Mouse (Mus musculus) limb, embryonic 12.5 days (tissue): Measurements from ENCODE around the gene Adamtsl4. TPM values are rescaled to one million over a fixed set of nuclear protein-coding genes. Genes with fewer than 3 reads are reported as not detected.

Experiments
- ATAC-seq: fragments of 200-750 bp; cut with Nextera tagmentation; 2 replicates; pipeline ENCODE4 v1.8.0; 2017; ENCODE audit warnings: low read depth, moderate TSS enrichment; ENCODE audit not compliant: insufficient number of reproducible peaks, insufficient read depth, low FRiP score, low TSS enrichment
- H3K27ac ChIP-seq: fragments of 300-500 bp; sonication (generic); 2 replicates; pipeline ENCODE4 v1.5.1; 2016; ENCODE audit warnings: mild to moderate bottlenecking, moderate library complexity
- H3K27me3 ChIP-seq: fragments of 300-500 bp; sonication (generic); 2 replicates; pipeline ENCODE4 v1.6.1; 2016; ENCODE audit warnings: mild to moderate bottlenecking, moderate library complexity
- H3K36me3 ChIP-seq: fragments of 300-500 bp; sonication (generic); 2 replicates; pipeline ENCODE4 v1.6.1; 2016; ENCODE audit warnings: mild to moderate bottlenecking, moderate library complexity
- H3K4me1 ChIP-seq: fragments of 300-500 bp; sonication (generic); replicated peaks from 2 replicates; pipeline ENCODE4 v1.6.1; 2016
- H3K4me2 ChIP-seq: fragments of 300-500 bp; sonication (generic); 2 replicates; pipeline ENCODE4 v1.6.1; 2016; ENCODE audit warnings: mild to moderate bottlenecking, moderate library complexity
- H3K4me3 ChIP-seq: fragments of 300-500 bp; sonication (generic); replicated peaks from 2 replicates; pipeline ENCODE4 v1.5.1; 2016; ENCODE audit warnings: mild to moderate bottlenecking
- H3K9ac ChIP-seq: fragments of 300-500 bp; sonication (generic); replicated peaks from 2 replicates; pipeline ENCODE4 v1.6.1; 2016; ENCODE audit warnings: mild to moderate bottlenecking, moderate library complexity
- H3K9me3 ChIP-seq: fragments of 300-500 bp; sonication (generic); 2 replicates; pipeline ENCODE4 v1.6.1; 2016; ENCODE audit warnings: mild to moderate bottlenecking, moderate library complexity
- WGBS: fragments of 180-500 bp; shearing (Covaris S2); methylation state at CpG from one replicate; pipeline ENCODE4 v1.1.7; 2016; 5-methylcytosine and 5-hydroxymethylcytosine counted together
- polyA plus RNA-seq: library from polyadenylated mRNA; unstranded; fragments of >200 nt; fragmentation: Nextera tagmentation; extraction: Ambion mirVana; gene quantifications from 2 replicates; pipeline ENCODE4 v1.2.1, GENCODE M21; 2016

Gene Adamtsl4
- polyA plus RNA-seq, 1 experiment from 2014 or later, result 0.71 TPM

DNA sequence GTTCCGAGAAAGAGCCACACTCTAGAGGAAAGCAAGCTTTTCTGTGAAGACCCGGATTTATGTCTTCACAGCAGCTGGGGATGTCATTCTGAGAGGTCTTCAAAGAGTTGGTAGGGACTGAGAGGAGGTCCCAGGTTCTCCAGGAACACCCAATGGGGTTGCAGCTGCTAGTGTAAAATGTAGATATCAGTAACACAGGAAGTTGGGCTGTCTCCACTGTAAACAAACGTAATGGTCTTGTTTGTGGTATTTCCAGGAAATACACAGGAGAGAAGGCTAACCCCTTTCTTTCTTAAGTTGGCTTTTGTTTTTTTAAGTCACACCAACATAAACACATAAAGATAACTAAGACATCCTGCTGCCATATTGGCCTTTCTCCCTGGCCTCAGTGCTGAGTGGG is 34.7 kb upstream of the Adamtsl4 start:
- WGBS, result 71% methylated on average over 3 of the region's 3 CpGs
- Histone ChIP-seq H3K27ac (no peak overlapping the region), H3K4me1 (no peaks in the 10 kb centered on the region), H3K9me3 (no peaks in the 10 kb centered on the region), H3K4me3 (no peak overlapping the region), H3K27me3 (no peaks in the 10 kb centered on the region), H3K36me3 (no peaks in the 10 kb centered on the region), H3K4me2 (no peak overlapping the region), H3K9ac (no peak overlapping the region)
- no peak for ATAC-seq

DNA sequence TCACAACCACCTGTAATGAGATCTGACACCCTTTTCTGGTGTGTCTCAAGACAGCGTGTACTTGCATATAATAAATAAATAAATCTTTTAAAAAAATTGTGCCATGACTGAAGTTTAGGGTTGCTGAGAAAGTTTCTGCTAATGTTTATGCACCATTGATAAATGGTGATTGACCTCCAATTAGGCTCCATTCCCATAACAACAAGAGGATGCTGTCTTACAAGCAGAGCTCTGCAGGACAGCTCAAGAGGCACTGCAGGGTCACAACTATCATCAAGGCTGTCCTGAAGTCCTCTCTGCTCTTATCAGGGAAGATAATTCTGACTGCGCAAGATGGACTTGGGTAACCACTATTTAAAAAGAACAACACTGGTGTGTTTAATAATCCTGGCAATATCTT is 30.4 kb upstream of the Adamtsl4 start:
- H3K4me2 ChIP-seq, result no peak overlapping the region
- no peak overlapping the region for H3K9ac ChIP-seq
- H3K4me3 ChIP-seq, result no peak overlapping the region
- H3K27me3 ChIP-seq, result no peaks in the 10 kb centered on the region
- WGBS, result 91% methylated on average over 2 of the region's 2 CpGs
- no peaks in the 10 kb centered on the region for H3K4me1 ChIP-seq
- peaks cover 3% of the 10 kb centered on the region for H3K9me3 ChIP-seq
- no peak overlapping the region for H3K27ac ChIP-seq
- ATAC-seq, result no peak
- H3K36me3 ChIP-seq, result no peaks in the 10 kb centered on the region

DNA sequence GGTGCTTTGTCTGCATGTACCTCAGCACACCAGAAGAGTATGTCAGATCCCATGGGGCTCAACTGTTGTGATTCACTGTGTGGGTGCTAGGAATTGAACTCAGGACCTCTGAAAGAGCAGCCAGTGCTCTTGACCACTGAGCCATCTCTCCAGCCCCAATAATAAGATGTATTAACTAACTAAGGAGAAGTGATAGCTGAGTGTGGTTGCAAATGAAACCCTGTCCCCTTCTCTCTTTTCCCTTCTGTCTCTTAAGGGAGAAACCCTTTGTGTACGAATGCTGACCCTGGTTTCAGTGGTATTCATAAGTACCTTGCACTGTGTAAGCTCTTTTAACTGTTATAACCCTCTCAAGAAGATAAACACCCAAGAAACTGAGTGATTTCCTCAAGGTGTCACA is 28.4 kb upstream of the Adamtsl4 start:
- H3K4me3 ChIP-seq, result no peak overlapping the region
- WGBS, result 70% methylated on average over 1 of the region's 1 CpGs
- H3K4me2 ChIP-seq, result no peak overlapping the region
- 0 out of 2 replicates have a peak, but pooled peaks cover 4% of the 10 kb centered on the region for H3K36me3 ChIP-seq
- ATAC-seq, result no peak
- no peak overlapping the region for H3K27ac ChIP-seq
- no peak overlapping the region for H3K9ac ChIP-seq
- no peaks in the 10 kb centered on the region for H3K4me1 ChIP-seq
- H3K9me3 ChIP-seq, result peaks cover 10% of the 10 kb centered on the region
- no peaks in the 10 kb centered on the region for H3K27me3 ChIP-seq

DNA sequence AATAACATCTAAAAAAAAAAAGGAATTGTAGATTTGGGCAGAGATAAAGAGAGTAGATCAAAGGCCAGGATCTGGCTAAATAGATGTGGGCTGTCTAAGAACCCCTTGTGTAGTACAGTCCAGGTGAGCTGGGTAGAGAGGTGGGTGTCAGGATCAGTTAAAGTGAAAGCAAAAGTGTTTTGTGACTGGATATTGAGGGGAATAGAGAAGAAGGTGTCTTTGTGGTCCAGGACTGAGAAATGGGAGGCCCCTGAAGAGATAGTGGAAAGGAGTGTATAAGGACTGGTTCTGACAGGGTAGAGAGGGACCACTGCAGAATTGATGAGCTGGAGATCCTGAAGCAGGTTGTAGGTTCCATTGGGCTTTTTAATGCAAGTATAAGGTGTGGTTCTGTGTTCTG is 22.2 kb upstream of the Adamtsl4 start:
- peaks cover 10% of the 10 kb centered on the region for H3K9me3 ChIP-seq
- ATAC-seq, result no peak
- no peak overlapping the region for H3K4me3 ChIP-seq
- H3K4me1 ChIP-seq, result no peaks in the 10 kb centered on the region
- H3K27ac ChIP-seq, result no peak overlapping the region
- 0 out of 2 replicates have a peak, but pooled peaks cover 4% of the 10 kb centered on the region for H3K36me3 ChIP-seq
- H3K4me2 ChIP-seq, result no peak overlapping the region
- H3K9ac ChIP-seq, result no peak overlapping the region
- H3K27me3 ChIP-seq, result no peaks in the 10 kb centered on the region

DNA sequence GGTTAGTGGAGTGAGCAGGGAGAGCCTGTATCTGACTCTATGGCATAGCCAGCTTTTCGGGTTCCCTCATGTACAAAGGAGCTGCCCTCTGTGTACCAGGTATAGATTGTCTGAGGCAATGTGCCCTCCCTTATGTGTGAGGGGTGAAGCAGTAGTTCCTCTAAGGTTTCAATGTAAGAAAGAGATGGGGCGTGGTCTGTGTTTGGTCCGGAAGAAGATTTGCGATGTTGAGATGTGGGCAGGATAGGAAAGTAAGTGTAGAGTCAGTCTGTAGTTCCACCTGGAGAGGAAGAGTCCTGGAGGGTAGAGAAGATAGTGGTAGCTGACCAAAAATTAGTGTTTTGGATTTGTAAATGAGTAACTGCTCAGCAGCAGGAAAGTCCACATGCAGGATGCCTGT is 21.3 kb upstream of the Adamtsl4 start:
- no peaks in the 10 kb centered on the region for H3K27me3 ChIP-seq
- no peaks in the 10 kb centered on the region for H3K4me1 ChIP-seq
- ATAC-seq, result no peak
- H3K4me3 ChIP-seq, result no peak overlapping the region
- no peak overlapping the region for H3K27ac ChIP-seq
- H3K36me3 ChIP-seq, result 0 out of 2 replicates have a peak, but pooled peaks cover 4% of the 10 kb centered on the region
- H3K4me2 ChIP-seq, result no peak overlapping the region
- H3K9ac ChIP-seq, result no peak overlapping the region
- H3K9me3 ChIP-seq, result peaks cover 10% of the 10 kb centered on the region
- 90% methylated on average over 4 of the region's 4 CpGs for WGBS

DNA sequence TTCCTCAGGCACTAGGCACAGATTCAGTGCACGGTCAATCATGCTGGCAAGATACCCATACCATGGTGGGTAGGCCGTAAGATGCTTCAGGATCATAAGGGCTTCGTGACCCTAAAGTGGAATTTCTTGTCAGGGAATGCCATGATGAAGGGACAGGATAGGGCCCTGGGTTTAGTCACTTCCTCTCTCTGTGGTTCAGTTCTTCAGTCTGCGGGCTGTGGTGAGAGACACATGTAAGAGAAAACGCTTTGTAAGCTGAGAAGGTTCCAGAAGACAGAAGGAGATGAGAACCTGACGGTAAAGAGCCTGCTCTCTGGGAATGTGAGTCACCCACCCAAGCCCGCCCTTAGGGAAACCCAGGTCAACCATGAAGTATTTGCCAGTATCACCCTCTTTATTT is 19.8 kb upstream of the Adamtsl4 start:
- no peak for ATAC-seq
- Histone ChIP-seq H3K27ac (no peak overlapping the region), H3K4me2 (no peak overlapping the region), H3K9me3 (0 out of 2 replicates have a peak, but pooled peaks cover under 1% of the 10 kb centered on the region), H3K9ac (no peak overlapping the region), H3K27me3 (no peaks in the 10 kb centered on the region), H3K36me3 (no peaks in the 10 kb centered on the region), H3K4me1 (no peaks in the 10 kb centered on the region), H3K4me3 (no peak overlapping the region)
- 87% methylated on average over 7 of the region's 7 CpGs for WGBS

- ATAC-seq, result no peak
- Histone ChIP-seq H3K9me3 (no peaks in the 10 kb centered on the region), H3K36me3 (no peaks in the 10 kb centered on the region), H3K4me2 (no peak overlapping the region), H3K27ac (no peak overlapping the region), H3K27me3 (no peaks in the 10 kb centered on the region), H3K4me3 (no peak overlapping the region), H3K4me1 (peaks cover 8% of the 10 kb centered on the region), H3K9ac (no peak overlapping the region)
- WGBS, result 90% methylated on average over 4 of the region's 4 CpGs
Measured at GRCm38 (mm10) chr3:95706273-95706672, 18.6 kb upstream of the Adamtsl4 start.

DNA sequence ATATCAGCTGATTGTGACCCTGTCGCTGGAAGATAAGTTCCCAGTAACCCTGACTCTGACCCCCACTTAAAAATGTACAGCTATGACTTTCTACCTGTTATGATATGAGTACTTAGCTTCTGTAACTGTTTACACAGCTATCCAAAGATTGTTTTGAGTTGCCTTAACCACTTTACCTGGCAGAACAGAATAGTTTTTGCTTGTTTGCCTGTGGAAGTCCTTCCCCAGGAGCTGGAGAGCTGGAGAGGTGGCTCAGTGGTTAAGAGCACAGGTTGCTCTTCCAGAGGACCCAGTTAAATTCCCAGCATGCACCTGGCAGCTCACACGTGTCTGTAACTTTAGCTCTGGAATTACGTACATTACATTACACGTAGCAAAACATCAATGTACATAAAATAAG is 16.9 kb upstream of the Adamtsl4 start:
- no peak overlapping the region for H3K4me3 ChIP-seq
- no peak overlapping the region for H3K9ac ChIP-seq
- H3K4me1 ChIP-seq, result peaks cover 10% of the 10 kb centered on the region
- no peaks in the 10 kb centered on the region for H3K36me3 ChIP-seq
- no peak overlapping the region for H3K27ac ChIP-seq
- no peak overlapping the region for H3K4me2 ChIP-seq
- 91% methylated on average over 4 of the region's 4 CpGs for WGBS
- no peaks in the 10 kb centered on the region for H3K9me3 ChIP-seq
- ATAC-seq, result no peak
- no peaks in the 10 kb centered on the region for H3K27me3 ChIP-seq

DNA sequence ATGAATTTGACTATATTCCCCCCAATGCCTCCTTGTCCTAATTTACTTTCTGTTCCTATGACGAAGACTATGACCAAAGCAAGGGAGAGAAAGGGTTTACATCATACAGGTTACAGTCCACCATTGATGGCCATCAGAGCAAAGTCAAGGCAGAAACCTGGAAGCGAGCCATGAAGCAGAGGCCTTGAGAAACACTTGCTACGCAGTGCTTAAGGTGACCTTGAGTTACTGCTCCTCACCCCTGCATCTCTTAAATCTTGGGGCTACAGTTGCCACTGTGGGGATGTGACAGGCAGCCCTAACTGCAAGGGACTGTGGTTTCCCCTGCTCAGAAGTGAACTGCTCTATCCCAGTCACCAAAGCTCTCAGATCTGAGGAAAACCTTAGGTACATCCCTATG is 15.6 kb upstream of the Adamtsl4 start:
- Histone ChIP-seq H3K9ac (no peak overlapping the region), H3K9me3 (no peaks in the 10 kb centered on the region), H3K4me2 (no peak overlapping the region), H3K4me1 (peaks cover 10% of the 10 kb centered on the region), H3K4me3 (no peak overlapping the region), H3K27ac (no peak overlapping the region), H3K36me3 (no peaks in the 10 kb centered on the region), H3K27me3 (no peaks in the 10 kb centered on the region)
- WGBS, result 92% methylated on average over 3 of the region's 3 CpGs
- no peak for ATAC-seq

DNA sequence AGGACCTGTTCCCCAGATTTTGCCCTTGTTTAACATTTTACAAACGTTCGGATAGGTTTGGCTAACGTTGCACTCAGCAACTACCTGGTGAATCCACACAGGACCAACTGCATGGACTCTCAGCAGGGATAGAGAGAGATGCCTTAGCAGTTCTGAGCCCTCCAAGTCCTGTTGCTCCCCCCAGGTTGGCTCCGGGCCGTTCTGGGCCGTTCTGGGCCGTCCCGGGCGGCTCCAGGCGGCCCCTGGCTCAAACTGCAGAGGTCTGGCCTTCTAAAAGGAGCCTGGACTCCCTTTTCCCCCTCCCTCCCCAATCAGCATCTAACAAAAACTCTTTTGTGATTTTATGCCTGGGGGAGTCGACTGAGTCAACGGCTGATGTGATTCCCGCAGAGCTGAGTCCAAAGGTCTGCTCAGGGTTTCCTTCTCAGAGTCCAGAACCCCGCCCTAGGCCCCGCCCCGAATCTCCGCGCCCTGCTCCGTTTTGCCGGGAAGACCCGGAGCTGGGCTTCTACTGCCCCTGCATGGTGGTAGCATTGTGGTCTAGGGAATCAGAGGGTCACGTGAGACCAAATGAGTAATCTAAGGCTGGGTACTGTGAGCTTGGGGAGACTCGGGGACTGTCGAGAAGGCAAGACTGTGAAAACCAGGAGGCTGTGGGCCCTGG is 14.3 kb upstream of the Adamtsl4 start:
- 5% methylated on average over 24 of the region's 24 CpGs for WGBS
- Histone ChIP-seq H3K4me1 (peaks cover 10% of the 10 kb centered on the region), H3K4me2 (peak overlapping the region; percentile 57), H3K9me3 (no peaks in the 10 kb centered on the region), H3K36me3 (no peaks in the 10 kb centered on the region), H3K9ac (peak overlapping the region; percentile 67), H3K27me3 (no peaks in the 10 kb centered on the region), H3K27ac (peak overlapping the region; percentile 86), H3K4me3 (peak overlapping the region; percentile 27)
- ATAC-seq, result peak; percentile 86

GRCm38 (mm10) chr3:95701085-95701484 is 13.4 kb upstream of the Adamtsl4 start:
- peak overlapping the region; percentile 86; the same call in 1 of the 2 replicates for H3K27ac ChIP-seq
- no peak for ATAC-seq

DNA sequence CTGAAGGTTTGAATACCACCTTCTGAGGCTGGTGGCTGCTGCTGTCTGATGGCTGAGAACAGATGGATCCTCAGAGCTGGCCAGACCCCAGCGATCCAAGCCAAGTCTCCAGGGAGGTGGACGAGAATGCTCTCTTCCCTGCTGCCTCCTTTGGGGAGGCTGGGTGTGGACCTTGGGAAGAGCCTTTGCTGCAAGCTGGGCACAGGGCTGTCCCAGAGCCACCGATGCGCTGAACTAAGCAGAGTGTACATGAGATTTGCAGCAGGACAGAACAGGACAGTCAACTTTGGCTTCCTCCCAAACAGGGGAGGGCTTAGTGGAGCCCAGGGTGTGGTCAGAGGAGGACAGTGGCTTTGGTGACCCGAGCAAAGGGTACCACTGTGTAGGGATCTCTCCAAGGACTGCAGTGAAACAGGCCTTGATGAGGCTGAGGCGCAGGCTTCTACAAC is 12.5 kb upstream of the Adamtsl4 start:
- WGBS, result 67% methylated on average over 6 of the region's 6 CpGs
- no peak overlapping the region for H3K9ac ChIP-seq
- H3K36me3 ChIP-seq, result no peaks in the 10 kb centered on the region
- no peak overlapping the region for H3K4me3 ChIP-seq
- H3K4me1 ChIP-seq, result peaks cover 23% of the 10 kb centered on the region
- H3K27ac ChIP-seq, result no peak overlapping the region
- no peaks in the 10 kb centered on the region for H3K9me3 ChIP-seq
- no peak overlapping the region for H3K4me2 ChIP-seq
- H3K27me3 ChIP-seq, result no peaks in the 10 kb centered on the region
- no peak for ATAC-seq

More at GRCm38 (mm10) chr3:95701085-95701484, 13.4 kb upstream of the Adamtsl4 start:
- H3K4me3 ChIP-seq, result no peak overlapping the region
- WGBS, result 76% methylated on average over 2 of the region's 2 CpGs
- H3K4me1 ChIP-seq, result peaks cover 17% of the 10 kb centered on the region
- no peaks in the 10 kb centered on the region for H3K9me3 ChIP-seq
- no peak overlapping the region; the same call in 1 of the 2 replicates for H3K4me2 ChIP-seq
- H3K27me3 ChIP-seq, result no peaks in the 10 kb centered on the region
- no peaks in the 10 kb centered on the region for H3K36me3 ChIP-seq
- no peak overlapping the region for H3K9ac ChIP-seq
